Mouse (Mus musculus): ENCODE results near the gene Tenm4.

Gene Tenm4

DNA sequence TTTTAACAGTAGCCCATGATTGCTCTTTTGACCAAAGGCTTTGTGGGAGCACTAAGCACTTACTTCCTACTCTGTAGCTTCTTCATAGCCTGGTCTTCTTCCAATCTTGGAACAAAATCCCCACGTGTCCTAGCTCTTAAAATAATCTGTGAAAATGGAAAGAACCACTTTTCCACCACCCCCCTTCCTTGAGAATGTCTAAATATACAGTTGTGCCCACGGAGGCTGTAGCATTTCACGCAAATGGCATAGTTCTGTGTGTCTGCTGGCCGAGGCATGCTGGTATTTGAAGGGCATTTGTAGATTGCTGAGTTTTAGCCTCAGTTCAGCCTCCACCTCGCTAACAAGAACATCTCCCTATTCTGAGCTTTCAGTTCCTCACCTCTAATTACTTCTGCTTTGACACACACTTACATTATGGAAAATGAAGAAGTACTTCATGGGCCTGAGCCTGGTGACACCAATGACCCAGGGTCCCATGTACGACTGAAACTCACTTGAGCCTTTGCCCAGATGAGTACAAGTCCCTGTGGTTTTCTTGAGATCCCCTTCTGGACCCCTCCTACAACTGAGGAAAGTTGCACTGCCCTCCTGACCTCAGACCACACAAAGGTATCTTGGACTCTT, 306.1 kb downstream of the Tenm4 start:
- in situ Hi-C loops (cut with MboI, MseI) = no loop called here

DNA sequence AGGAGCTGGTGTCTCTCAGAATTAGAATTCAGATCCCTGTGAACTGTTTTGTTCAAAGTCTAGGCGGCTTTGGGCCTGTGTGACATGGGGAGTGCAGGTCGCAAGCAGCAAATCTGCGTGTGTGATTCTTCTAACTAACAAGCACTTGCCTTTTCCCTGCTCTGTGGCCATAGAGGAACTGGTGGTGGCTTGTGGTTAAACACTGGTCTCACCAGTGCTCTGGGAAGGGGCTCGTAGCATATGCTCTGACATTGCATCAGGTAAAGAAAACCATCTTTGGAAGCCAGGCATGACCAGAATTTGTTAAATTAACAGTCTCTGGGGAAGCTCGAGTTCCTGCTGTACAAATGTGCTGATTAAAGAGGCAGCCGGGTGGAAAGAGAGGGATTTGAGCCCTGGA, 308.1 kb downstream of the Tenm4 start:
- in situ Hi-C loops (cut with MboI, MseI) = no loop called here

DNA sequence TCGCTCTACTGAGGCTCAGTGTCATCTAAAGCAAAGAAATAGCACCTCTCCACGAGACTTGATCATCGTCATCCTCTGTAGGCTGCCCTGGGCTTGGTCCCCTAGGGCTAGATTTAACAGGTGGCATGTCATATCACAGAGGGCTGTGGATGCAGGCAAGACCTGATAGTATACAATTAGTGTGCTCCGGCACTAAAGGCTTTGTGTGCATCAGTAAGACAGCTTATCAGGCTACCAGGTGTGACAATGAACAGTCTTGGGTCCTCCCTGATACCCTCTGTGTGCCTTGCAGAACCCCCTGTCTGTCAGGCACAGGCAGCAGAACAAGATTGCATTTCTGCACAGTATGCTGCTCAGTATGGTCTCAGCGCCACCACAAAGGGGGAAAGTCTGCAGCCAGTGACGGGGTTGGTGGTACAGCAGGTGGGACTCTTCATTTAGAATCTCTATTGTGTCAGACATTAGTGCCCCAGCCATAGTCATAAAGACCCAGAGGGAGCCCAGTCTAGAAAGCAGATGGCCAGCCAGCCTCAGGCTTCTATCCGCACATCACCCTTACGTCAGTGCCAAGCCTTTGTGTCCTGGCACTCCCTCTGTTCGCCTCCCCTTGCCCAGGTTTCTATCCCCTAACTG, 309.4 kb downstream of the Tenm4 start:
- in situ Hi-C loops (cut with MboI, MseI) = no loop called here

DNA sequence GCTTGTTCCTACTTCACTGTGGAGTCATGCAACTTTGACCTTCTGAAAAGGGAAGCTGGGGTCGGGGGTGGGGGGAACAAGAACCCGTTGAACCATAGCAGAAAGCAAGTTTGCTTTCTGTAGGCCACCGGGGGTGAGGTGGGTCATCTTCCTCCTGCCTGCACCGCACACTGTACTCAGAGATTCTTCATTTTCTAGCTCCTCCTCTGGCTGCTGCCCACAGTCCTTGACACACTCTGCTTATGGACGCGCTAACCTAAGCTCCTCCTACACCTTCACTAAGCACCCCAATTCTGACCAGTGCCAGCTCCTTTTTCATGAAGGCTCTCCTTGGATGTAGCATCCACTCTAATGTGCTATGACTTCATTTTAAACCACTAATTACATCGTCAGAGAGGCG, 311.9 kb downstream of the Tenm4 start:
- in situ Hi-C loops (cut with MboI, MseI) = no loop called here

DNA sequence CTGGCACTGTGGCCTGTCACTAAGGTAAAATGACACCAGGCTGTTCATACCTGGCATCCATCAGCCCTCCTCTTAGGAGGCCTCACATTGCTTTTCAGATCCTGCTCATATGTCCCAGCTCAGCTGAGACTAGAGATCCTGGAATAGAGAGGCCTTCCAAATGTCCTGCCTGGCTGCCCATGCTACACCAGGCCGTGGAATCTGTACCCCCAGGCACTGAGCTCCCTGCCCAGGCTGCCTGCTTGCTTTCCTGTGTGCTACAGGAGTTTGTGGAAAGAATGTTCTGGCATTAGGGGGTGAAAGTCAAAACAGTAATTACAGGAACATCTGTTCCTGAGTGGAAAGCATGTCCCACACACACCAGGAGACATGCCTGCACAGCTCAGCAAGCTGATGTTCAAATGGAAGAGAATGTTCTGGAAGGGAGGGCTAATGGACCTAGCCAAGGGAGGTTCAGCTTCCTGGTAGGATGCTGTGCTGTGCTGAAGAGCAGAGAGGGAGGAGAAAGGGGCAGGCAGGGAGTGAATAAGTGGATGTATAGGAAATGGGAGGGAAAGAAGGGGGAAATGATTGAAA, 313.0 kb downstream of the Tenm4 start:
- in situ Hi-C loops (cut with MboI, MseI) = no loop called here

DNA sequence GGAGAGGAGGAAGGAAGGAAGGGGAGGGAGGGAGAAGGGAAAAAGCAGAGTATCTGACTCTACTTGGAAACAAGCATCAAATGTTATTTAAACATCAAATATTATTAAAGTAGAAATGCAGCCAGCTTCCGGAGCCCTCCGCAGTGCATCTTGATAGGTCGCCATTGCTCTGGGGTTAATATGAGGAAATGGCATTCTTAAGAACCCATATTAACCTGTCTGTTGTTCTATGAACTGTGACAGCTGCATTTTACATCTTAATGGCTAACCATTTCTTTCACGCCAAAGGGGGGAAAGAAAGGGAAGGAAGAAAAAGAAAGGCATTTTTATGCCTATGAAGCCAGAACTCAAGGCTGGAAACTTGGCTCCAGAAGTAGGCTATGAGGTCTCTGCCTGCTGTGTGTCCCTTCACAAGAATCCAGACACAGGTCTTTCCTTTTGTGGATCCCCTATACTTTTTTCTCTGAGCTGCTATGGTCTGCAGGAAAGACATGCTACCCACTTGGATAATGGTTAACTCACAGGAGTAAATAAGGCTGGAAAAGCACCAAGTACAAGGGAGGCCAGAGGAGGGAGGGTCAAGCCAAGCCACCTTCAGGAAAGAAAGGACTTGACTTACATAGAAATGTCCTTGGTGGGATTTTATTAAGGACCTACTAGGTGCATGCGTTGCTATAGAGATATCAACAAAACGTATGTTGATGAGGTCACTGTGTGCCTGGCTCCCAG, 318.5 kb downstream of the Tenm4 start:
- in situ Hi-C loops (cut with MboI, MseI) = no loop called here

DNA sequence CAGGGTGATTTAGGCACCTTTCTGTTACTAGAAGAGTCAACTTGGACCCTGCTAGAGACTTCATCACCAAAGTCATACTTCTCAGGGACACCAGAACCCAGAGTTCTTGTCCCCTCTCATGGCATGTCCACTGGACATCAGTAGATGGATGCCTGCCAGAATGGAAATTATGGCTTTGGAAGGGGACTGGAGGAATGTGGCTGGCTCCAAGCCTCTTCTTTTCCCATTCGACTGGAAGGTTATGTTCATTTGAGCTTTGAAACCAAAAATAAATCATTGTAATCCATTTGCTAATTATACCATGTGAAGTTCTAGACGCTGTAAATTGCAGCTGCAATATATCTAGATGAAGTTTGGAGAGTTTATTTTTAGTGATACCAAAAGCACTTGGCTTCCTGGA, 320.9 kb downstream of the Tenm4 start:
- in situ Hi-C loops (cut with MboI, MseI) = no loop called here

DNA sequence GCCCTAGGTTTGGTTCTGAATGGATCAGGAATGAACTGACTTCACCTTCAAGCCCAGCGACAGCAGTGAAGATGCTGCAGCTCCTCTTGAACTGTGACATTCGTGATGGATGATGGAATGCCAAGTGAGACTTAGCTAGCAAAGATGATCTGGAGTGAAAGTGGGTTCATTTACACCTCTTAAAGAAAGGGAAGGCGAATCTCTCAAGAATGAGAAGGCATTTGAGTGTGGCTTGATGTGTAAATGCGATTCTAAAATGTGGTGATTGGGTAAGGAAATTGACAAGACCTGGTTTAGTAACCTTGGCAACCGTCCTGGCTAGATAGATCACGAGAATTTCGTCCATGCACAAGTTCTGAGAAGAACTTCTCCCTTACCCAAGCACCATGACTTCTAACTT, 321.6 kb downstream of the Tenm4 start:
- in situ Hi-C loops (cut with MboI, MseI) = no loop called here

DNA sequence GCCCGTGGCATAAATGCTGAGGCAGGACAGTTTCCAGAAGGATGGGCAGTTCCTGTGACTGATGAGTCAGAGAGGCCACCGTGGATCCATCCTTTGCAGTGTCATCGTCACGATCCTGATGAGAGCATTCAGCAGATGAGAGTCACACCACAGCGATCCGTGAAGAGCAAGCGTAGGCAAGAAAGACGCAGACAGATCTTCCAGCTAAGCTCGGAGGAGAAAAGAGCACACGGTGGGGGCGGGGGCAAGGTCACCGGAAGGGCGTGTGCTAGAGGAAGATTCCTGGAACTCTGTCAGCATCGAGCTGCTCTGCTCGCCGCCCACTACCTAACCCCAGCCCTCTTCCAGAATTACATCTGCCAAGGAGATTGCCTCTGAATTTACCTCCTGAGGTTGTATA, 323.0 kb downstream of the Tenm4 start:
- in situ Hi-C loops (cut with MboI, MseI) = no loop called here

DNA sequence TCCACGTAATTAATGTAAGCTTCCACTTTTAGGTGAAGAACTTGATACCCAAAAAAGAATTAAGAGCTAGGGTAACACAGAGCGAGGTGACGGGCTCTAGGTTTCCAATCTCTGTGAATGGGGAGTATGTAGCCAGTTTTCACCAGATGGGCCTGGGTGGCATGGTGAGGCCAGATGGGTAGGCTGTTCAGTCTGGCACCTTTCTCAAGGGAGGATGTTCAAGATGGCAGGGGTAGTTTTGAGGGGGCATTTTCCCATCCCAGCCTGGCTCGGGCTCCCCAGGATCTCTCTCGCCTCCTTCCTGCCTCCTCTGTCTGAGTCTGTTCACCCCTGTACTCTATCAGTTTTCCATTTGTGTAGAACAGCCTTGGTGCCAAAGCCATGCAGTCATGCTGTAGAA, 329.1 kb downstream of the Tenm4 start:
- in situ Hi-C loops (cut with MboI, MseI) = no loop called here

DNA sequence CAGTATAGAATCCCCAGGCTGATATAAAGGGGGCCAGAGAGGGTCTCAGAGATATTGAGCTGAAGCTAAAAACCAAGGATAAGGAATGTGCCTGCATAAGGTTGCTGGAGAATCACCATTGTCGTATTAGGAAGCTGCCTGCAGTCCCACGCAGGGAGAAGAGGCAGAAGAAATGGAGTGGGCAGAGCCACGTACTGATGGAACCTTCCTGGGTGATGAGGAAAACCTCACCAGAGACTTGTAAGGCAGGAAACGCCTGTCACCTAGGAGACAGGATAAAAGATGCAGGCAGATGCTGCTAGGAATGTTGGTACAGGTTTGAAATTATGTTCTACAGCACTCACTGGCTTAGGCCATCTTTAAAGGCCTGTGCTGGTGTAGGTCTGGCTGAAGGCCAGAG, 329.8 kb downstream of the Tenm4 start:
- in situ Hi-C loops (cut with MboI, MseI) = no loop called here

DNA sequence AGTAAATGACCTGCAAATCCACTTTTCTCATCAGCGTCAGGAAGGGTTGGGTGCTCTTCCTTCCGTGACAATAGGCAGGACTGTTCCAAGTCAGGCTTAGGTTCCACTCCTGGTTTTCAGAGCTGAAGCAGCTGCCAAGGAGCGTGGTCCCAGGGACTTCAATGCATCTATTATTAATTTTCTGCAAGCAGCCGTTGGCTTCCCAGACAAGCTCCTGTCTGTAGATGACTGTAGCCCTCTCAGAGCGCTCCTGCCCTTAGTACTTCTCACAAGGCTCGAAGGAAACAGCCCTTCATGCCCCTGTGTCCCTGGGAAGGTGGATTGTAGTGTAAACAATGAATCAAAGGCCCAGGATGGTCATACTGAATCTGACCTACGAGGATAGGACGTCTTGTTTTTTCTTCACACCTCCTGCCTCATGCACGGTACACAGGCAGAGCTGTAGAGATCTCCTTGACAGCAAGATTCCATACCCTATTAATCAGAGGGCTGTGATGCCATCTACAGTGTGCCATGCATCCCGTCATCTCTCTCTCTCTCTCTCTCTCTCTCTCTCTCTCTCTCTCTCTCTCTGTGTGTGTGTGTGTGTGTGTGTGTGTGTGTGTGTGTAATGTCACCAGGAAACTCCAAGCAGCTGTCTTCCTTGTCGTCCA, 331.4 kb downstream of the Tenm4 start:
- in situ Hi-C loops (cut with MboI, MseI) = no loop called here

DNA sequence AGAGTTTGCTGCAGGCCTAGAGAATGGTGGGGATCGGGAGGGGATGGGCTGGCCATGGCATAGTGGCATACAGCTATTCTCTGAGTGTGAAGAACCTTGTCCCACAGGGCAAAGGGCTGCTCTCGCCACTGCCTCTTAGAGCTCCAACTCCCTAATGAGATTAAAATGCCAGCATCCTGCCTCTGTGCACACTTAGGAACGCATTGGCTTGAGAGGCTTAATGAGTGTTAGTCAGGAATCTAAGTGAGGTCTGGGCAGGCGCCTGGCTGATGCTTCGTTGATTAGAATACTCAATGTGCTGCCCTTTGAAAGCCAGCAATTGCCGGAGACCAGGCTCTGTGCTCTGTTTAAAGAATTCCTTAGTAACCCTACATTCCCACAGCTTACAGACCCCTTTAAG, 334.5 kb downstream of the Tenm4 start:
- in situ Hi-C loops (cut with MboI, MseI) = no loop called here

DNA sequence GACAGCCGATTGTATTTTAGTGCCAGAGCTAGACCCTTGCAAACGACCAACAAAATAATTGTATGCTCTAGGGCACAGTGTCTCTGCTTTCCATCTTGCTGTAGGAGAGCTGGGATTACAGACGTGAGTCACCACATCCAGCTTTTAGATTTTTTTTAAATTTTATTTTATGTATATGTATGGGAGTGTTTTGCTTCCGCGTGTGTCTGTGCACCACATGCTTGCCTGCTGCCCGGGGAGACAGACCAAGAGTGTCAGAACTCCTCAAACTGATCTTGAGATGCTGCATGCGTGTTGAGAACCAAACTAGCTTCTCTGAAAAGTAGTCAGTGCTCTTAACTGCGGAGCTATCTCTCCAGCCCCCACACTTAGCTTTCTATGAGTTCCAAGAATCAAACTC, 336.0 kb downstream of the Tenm4 start:
- in situ Hi-C loops (cut with MboI, MseI) = no loop called here

DNA sequence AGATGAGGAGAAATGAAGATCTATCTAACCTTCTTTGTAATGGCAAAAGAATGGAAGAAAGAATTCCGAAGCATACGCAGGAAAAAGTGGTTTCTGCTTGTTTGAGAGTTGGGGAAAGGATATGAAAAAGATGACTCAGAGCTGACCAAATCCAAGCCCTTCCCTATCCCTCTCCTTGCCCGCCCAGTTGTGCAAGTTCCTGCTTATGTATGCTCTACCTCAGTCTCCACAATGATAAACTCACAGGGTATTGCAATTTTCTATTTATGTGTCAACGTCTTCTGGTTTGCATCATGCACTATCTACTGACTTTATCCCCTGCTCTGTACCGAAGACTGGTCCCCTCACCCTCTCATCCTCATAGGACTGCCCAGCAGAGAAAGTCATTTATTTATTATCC, 339.4 kb downstream of the Tenm4 start:
- in situ Hi-C loops (cut with MboI, MseI) = loop anchor here (10.0 kb wide), 1 partner anchor 254 kb away; no protein-coding TSS in a partner anchor

DNA sequence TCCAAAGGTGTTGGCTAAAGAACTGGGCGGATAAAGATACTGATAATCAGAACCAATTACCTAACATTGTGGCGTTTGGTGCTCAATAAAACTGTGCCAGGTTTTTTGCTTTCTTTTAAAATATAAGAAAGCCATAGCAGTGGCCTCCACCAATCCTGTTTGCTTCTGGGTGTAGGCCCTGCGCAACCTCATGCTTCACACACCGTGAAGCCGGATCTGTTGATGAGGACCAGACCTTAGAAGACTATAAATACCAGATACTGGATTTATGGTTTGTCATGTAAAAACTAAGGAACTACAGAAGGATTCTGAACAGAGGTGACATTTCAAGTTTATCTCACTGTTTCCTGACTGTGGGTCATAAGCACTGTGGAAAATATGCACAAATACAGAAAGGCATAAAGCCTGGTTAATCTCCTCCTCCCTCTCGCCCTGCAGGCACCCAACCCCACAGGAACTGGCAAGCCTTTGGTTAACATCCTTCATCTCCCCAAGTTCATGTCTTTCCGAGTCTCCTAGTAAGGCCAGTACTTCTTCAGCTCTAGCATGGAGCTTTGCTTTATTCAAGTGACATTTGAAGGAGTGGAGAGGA, 340.1 kb downstream of the Tenm4 start:
- in situ Hi-C loops (cut with MboI, MseI) = loop anchor here (10.0 kb wide), 1 partner anchor 254 kb away; no protein-coding TSS in a partner anchor

DNA sequence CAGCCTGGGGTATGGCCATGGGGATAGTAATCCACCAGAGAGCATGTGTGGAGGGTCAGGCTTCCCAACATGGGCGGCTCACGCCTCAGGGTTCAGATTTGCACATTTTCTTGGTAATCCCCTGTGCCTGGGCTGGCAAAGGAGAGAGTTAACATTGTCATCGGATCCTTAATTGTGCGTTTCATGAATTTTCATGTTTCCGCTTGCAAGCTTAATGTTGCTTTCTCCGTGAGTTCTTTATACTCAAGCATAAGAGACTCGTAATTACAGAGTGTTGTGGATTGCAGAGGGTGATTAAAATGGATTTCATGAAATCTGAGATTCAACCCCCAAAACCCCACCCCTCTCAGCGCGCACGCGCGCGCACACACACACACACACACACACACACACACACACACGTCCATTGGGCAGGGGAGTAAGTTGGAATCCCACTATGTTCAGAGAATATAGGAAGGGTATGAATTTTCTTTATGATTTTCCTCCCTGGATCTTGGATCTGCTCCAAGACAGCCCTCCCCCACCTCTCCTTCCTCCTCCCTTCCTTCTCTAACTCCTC, 341.0 kb downstream of the Tenm4 start:
- in situ Hi-C loops (cut with MboI, MseI) = loop anchor here (10.0 kb wide), 1 partner anchor 253 kb away; no protein-coding TSS in a partner anchor

DNA sequence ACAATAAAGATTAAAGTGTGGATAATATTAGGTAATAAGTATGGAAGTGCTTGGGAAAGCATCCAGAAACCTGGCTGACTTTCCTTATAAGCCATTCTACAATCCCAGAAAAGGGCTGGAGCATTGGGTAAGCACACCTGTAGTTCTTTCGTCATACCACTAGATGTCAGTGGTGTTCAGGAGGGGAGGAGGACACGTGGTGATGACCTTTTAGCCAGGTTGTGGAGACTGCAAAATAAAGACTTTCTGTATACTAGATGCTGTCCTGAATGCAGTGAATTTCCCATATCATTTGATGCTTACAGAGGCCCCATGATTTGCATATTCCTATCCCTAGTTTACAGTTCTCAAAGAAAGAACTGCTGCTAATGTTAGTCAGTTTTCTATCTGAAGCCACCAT, 348.2 kb downstream of the Tenm4 start:
- in situ Hi-C loops (cut with MboI, MseI) = loop anchor here (10.0 kb wide), 1 partner anchor 246 kb away; no protein-coding TSS in a partner anchor

DNA sequence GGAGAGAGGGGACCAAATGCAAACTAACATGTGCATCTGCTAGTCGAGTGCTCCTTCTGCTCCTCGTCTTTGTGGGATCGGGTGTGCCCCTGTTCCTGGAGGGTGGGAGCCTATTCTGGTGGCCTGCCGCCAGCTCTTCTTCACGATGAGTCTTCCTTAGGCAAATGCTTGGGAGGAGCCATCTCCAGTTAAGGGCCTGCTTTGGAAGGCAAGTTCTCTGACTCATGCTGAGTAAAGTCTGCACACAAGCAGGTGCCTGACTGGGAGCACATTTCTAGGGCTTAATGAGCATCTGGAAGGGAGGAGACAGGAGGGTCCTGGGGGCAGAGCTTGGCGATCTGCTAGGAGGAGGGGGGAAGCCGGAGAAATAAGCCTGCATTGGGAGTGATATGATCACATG, 350.9 kb downstream of the Tenm4 start:
- in situ Hi-C loops (cut with MboI, MseI) = loop anchor here (5.0 kb wide), 1 partner anchor 390 kb away; no protein-coding TSS in a partner anchor

DNA sequence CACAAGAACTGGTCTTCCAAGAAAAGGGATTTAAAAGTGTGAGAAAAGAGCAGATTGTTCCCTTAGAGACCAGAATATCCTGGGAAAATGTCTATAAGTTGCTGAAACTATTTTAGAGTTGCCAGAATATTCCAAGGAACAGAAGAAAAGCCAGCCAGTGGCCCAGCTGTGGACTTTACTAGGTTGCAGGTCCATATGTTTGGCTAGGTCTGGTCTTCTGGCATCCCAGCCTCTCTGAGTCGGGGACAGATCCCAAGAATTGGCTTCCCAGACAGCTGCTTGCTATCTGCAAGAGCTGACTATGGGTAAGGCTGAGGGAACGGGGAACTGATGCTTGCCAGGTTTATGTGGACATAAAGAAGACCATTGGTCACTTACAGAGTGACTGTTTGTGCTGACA, 352.6 kb downstream of the Tenm4 start:
- in situ Hi-C loops (cut with MboI, MseI) = loop anchor here (5.0 kb wide), 1 partner anchor 389 kb away; no protein-coding TSS in a partner anchor

Data from T-helper 1 cell (primary cell).